Mouse (Mus musculus): ENCODE data around the gene Smim9.

- TF ChIP-seq TCF3 (IDR thresholded peaks at IDR 0.05; ENCODE audit: insufficient read length, low read depth) (no peak), POLR2A (IDR thresholded peaks at IDR 0.05; ENCODE audit: insufficient read length, low read depth) (no peak), CEBPB (IDR thresholded peaks at IDR 0.05; ENCODE audit: insufficient read depth, poor library complexity, severe bottlenecking) (no peak), POLR2AphosphoS2 (IDR thresholded peaks at IDR 0.05; ENCODE audit: insufficient read length, low read depth) (no peak), TCF12 (IDR thresholded peaks at IDR 0.05; ENCODE audit: insufficient read depth, poor library complexity, severe bottlenecking) (no peak)
These were observed 26.6 kb downstream of the Smim9 start for GRCm38 (mm10) chrX:75136938-75137337.

Measured in myocyte (in vitro differentiated cells).